Mouse (Mus musculus) inflammation-experienced regulatory T-cells, adult 6 months (primary cell): ENCODE results near the gene Gm20538. TPM values are rescaled to one million over a fixed set of nuclear protein-coding genes. Genes with fewer than 3 reads are reported as not detected.

Experiments
- ATAC-seq: one replicate; pipeline ENCODE4 v1.8.0; 2017
- polyA plus RNA-seq, 3 experiments: library from polyadenylated mRNA; unstranded; fragments of 100-300 nt; shearing (Covaris generic); gene quantifications; one replicate each; pipeline ENCODE4 v1.2.1; 2017

Gene Gm20538
- not detected for polyA plus RNA-seq

- no peak for ATAC-seq
These were observed at the start of gene Gm20538 for GRCm38 (mm10) chr19:44552731-44553130. TSS of gene Gm20538 (minus strand) at chr19:44552831.

GRCm38 (mm10) chr19:44594180-44594579 lies 41.5 kb upstream of the Gm20538 start:
- no peak for ATAC-seq

GRCm38 (mm10) chr19:44591638-44592037 lies 39.0 kb upstream of the Gm20538 start:
- ATAC-seq, result no peak

- ATAC-seq, result no peak
These were observed 38.4 kb upstream of the Gm20538 start for GRCm38 (mm10) chr19:44590992-44591391.

- ATAC-seq, result no peak
These were observed 37.1 kb upstream of the Gm20538 start for GRCm38 (mm10) chr19:44589591-44590223.

DNA sequence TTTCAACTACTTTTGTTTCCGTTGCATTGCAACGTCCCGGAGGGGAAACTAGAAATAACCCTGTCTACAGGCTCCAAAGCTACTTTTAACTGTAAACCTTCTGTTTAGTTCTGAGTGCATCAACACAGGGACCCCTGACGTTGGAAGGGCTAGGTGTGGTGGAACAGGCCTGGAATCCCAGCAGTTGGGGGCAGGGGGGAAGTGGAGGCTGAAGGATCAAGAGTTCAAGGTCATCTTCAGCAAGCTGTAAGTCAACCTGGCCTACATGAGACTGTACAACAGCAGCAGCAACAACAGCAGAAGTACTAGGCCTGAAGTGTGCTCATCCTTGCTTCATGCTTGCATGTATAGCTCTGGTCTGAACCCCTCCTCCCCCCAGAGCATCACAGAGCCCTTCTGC lies 35.4 kb upstream of the Gm20538 start:
- no peak for ATAC-seq

DNA sequence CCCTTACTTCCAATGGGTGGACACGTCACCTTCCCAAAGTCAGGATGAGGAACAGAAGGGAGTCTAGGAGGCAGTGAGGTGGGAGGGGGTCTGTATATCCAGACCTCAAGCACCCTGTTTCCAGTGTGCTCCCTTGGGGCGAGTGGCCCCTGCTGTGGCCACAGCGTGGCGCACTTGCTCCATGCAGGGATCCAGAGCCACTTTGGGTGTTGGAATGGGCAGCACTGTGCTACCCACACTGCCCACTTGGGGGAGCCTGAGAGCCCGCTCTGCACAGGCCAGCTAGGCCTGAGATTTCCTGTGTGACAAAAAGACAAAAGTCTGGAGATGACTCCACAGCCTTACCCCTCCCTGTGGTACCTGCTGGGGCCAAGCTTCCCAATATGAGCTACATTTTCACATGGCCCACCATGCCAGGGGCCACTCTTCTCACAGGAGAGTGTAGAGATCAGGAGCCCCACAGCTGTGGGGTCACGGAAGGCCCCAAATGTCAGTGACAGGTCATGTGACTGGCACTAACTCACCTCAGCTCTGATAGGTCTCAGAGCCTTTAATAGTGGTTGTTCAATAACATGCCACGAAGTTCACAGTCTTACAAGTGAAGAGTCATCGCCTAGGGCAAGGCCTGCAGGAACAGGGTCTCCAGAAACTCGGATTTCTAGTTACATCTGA lies 30.1 kb upstream of the Gm20538 start:
- peak; percentile 81 for ATAC-seq

DNA sequence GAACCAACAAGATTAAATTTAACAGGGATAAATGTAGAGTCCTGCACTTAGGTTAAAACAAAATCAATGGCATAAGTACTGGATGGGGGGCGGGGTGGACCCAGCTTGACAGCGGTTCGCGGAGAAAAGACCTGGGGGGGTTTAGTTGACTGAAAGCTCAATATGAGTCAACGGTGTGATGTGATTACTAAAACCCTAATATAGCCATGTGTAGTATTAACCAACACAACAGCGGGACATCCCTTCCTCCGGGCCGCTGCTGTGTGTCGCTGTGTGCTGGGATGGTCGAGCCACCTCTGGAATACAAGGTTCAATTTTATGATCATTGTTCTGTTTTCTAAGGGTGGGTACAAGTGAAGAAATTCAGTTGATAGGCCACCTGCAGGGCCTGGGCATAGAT lies 29.5 kb upstream of the Gm20538 start:
- no peak for ATAC-seq

DNA sequence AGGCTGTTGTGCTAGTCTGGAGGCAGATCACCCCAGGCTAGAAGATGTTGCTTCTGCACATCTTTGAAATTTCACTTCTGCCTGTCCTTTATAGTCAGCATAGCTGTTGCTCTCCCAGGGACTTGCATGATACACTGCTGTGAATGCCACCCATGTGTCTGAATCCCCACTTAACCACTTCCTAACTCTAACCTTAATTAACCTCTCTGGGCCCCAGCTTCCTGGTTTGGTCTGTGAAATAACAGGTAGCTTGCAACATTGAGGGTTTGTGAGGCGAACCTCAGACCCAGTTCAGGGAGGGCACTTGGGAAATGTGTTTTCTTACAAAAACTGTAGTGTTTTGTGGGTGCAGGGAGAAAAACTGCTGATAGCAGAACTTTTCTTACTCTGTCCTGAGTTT lies 25.4 kb upstream of the Gm20538 start:
- ATAC-seq, result peak; percentile 51

GRCm38 (mm10) chr19:44576275-44576674 lies 23.6 kb upstream of the Gm20538 start:
- ATAC-seq, result no peak

GRCm38 (mm10) chr19:44567763-44568162 lies 15.1 kb upstream of the Gm20538 start:
- ATAC-seq, result no peak

DNA sequence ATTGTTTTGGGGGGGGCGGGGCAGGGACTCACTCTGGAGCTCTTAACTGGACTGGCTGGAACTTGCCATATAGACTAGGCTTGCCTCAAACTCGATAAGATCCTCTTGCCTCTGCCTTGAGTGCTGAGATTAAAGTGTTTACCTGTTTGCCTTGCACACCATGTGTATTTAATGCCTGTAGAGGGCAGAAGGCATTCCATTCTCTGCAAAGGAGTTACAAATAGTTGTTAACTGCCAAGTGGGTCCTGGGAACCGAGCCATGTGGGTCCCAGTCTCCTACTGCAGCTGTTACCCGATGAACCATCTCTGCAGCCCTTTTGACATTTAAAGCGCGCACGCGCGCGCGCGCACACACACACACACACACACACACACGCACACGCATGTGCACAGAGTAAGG lies 11.4 kb upstream of the Gm20538 start:
- ATAC-seq, result no peak

DNA sequence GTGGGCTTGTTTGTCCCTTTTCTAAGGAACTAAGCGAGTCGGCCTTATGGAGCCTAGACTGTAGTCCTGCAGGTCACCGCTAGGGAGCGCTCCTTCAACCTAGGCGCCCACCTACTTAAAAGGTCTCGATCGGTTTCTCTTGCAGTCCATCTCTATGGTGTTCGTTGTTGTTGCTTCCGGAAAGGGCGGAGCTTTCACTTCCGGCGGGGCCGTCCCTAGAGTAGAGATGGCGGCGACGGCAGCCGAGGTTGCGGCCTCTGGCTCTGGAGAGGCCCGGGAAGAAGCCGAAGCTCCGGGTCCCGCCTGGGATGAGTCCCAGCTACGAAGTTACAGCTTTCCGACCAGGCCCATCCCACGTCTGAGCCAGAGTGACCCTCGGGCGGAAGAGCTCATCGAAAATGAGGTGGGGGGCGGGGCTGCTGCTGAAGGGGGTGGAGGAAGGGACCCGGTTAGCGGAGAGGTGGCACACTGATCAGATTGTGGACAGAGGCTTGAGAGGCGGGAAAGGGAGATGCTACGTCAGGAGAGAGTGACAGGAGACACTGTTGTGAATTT lies 10.1 kb upstream of the Gm20538 start, which contains the start of gene Hif1an:
Hif1an (plus strand) TSS at position 199 of the 555 bp plus-strand sequence.
- ATAC-seq, result peak; percentile 100

- ATAC-seq, result peak; percentile 85
These were observed 2.4 kb upstream of the Gm20538 start, which contains the start of gene Ndufb8 for GRCm38 (mm10) chr19:44554861-44555590. TSS of gene Ndufb8 (minus strand) at chr19:44555440.

DNA sequence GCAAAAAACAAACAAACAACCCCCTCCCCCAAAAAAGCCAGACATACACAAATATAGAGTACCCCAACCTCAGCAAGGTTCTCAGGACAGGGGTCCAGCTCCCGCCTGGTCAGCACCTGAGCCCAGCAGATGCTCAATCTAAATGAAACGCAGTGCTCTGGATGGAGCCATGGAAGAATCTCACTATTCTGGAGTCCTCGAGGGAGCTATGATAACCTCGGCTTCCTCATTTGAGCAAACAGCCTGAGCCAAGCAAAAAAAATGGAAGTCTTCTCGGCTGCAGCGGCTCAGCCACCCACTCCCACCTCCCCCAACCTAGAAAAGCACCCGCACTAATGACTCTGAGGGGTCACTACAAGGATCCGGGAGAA lies 1.8 kb upstream of the Gm20538 start:
- ATAC-seq, result no peak

DNA sequence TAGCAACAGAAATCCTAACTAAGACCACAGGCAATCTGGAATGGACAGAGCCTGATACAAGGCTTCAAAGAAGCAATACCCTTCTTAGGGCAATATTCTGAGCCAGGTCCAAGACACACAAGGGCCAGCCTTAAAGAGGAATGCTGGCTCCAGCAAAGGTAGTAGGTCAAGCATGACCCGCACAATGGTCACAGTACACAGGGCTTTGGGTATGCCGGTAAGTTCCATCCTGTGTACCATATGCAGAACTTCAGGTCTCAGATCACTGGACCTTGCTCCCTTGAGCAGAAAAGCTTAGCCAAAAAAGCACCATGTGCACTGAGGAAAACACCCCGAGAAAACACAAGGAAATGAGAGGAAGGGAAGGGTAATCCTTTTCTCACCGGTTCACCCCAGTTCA lies 655 bp upstream of the Gm20538 start:
- ATAC-seq, result no peak

DNA sequence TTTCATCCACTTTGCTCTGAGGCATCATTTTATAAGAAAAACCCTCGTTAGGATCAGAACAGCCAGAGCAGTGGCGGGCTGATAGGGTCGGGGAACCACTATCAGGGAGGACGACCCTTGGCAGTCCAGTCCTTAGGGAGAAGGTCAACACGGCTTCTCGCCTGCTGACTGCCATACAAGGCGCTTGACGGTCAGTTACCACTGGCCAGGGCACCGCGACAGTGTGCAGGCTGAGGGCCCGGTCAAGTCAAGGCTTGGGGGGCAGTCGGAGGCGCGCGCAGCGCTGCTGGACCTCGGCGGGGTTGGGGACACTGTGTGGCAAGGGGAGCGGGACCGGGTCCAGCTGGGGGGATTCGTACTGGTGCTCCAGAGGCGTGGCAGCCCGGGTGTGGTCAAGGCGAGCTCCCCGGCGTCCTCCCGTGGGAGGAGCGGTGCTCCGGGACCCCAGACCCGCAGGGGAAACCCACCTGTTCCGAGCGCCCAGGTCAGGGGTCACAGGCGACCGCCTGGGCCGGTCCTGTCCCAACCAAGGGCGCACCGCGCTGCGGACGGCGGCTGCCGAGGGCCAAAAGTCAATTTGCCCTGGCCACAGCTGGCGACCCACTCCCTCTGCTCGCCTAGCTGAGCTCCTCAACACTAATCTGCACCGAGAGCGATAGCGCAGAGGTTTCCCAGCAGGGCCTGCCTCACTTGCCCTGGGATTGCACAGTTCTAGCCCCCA lies 7.2 kb downstream of the Gm20538 start, which contains the start of gene Sec31b:
Sec31b (minus strand) TSS at position 544 of the 721 bp plus-strand sequence.
- no peak for ATAC-seq

DNA sequence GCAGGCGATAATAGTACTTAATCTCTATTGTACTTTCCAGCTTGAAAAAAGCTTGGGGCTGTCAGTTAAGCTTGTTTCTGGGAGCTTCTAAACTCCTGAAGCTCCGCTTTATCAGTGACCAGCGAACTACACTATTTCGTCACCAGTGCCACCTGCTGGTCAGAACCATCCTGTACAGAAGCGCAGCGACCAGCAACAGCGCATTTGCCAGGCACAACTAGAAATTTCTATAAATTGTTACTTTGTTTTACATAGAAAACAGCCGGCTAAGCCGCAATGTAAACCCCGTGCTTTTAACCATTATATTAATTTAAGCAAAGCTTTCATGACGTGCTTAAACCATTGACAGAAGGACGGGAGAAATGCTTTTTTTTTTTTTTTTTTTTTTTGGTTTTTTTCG lies 7.9 kb downstream of the Gm20538 start:
- peak; percentile 43 for ATAC-seq

- ATAC-seq, result no peak
These were observed 8.3 kb downstream of the Gm20538 start for GRCm38 (mm10) chr19:44544372-44544771.

- ATAC-seq, result no peak
These were observed 9.9 kb downstream of the Gm20538 start for GRCm38 (mm10) chr19:44542694-44543178.

GRCm38 (mm10) chr19:44537416-44537815 lies 15.2 kb downstream of the Gm20538 start:
- no peak for ATAC-seq

DNA sequence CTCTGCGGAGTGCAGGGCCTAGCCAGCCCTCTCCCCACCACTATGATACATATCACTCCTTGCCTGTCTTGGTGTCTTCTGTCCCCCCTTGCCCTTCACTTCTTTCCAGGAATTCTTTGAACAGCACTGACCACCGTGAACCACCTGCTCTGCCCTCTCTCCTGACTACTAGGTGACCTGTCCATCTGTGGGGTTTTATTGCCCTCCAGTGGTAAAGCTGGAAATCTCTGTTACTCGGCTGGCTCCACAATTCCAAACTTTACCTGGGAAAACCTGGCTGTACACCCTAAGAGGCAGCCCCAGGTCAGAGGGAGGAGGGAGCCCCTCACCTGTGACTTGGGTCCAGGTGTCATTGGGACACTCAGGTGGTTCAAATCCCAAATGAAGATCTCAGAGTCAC lies 17.3 kb downstream of the Gm20538 start:
- no peak for ATAC-seq
